Mouse (Mus musculus) urinary bladder, postnatal 4 days (tissue): ENCODE measurements around the gene Tmem87a.

Experiments
- DNase-seq, 2 experiments: peaks; one replicate each; pipeline ENCODE4 v3.0.0; 2021 to 2022; ENCODE audit warnings: low spot score in 2 of 2

The Tmem87a gene

DNA sequence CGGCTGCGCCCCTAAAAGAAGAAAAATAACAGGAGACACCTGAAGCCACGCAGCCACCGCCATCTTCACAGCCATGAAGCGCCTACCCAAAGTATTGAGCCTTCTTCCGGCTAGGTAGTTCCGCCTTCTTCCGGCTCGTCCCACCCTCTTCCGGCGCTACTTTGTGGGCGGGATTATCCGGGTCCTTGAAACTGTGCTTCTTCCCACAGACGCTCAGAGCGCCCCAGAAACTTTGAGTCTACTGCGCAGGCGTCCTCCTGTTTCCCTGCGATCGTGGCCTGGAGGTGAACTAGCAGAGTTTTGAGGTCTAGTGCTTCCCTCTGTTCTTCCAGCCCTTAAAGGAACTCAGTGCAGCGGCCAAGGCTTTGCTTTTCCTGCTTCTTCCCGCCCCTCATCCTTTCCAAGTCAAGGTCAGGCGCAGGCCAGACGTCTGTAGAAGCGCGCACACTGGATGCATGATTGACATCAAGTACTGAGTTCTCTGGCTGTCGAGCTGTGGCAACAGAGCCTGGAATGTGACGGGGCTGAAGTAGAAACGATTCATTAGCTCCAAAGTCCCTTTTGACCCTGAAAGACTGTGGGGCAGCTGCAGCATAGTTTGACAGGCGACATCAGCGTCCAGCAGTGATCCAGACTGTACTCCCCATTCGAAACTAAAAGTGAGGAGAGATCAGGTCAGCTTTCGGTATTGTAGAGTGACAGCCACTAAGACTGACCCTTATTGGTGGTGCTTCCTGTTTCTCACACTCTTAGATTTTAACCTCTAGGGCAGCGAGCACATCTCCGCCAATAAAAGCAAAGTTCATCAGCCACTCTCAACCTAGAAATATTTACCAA, at the start of gene Tmem87a:
Gene Tmem87a, minus strand, starts transcription at position 128 of the 837 bp plus-strand sequence.
- peak; percentile 89 to 93 for DNase-seq

DNA sequence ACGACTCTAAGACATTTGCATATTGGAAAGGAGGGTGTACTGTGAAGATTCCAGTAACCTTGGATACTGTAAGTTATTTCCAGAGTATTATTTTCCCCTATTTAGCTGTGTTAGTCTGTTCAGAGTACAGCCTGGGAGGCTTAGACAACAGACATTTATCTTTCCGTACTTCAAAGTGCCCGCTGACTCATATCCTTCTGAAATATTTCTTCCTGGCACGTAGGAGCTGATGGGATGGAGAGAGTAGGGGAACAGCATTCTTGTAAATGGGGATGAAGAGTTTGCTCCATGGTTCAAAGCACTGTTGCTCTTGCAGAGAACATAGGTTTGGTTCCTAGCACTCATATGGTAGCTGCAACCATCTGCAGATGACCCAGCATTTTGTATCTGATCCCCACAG, 48.7 kb upstream of the Tmem87a start:
- no peak for DNase-seq

DNA sequence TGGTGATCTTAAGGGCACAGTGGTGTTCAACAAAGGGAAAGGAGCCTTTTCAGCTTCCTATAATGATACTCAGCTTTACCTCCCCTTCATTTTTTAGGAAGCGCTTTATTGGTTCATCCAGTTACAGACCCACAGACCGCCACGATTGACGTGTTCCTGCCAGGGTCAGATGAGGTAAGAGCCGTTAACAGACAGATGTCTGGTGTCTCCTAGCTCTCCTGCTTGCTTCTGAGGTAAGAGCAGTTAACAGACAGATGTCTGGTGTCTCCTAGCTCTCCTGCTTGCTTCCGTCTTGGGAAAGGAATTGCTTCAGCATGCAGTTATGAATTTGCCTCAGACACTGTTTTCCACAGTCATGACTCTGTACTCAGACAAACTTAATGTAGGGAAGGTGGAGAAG, 46.8 kb upstream of the Tmem87a start:
- DNase-seq = no peak

DNA sequence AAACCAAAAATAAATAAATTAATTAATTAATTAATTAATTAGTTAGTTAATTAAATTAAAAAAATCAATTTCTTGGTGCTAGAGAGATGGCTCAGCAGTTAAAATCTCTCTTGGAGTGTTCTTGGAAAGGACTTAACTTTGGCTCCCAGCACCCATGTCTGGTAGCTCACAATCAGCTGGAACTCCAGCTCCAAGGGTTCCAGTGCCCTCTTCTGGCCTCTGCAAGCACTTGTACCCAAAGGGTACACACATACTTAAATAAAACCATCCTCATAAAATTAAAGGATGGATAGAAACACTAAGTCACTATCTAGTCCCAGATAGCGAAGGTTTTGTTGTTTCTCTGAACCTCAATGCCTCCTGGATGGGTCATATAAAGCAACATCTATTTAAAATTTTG, 43.4 kb upstream of the Tmem87a start:
- DNase-seq = no peak

DNA sequence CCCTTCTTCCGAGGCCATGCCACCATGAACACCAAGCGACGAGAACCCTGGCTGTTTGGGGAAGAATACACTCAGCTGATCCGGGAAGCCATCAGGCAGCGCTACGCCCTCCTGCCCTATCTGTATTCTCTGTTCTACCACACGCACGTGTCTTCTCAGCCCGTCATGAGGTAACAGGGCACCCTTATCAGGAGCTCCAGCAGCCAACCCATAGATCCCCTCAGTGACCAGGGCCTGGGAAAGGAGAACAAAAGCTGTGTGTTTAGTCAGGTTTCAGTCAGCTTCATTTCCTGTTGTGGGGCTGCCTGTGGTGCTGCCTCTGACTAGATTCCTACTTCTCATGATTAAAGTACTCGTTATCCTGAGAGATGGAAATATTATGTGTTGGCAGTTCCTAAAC, 42.5 kb upstream of the Tmem87a start:
- DNase-seq = no peak

DNA sequence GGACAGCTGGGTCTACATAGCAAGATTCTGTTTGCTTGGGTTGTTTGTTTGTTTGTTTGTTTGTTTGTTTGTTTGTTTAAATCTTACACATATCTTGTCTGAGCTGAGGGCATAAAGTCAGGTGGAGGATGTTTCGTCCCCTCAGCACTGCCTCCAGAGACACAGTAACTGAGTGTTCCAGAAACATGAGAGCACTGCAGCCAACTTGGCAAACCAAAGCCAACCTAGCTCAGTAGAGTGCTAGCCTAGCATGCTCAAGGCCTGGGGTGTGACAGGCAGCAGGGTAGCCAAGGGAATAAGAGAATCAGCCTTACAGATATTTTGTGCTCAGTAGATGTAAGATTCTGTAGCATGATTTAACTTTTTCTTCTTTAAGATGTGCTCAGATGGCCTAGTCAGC, 40.6 kb upstream of the Tmem87a start:
- no peak for DNase-seq

DNA sequence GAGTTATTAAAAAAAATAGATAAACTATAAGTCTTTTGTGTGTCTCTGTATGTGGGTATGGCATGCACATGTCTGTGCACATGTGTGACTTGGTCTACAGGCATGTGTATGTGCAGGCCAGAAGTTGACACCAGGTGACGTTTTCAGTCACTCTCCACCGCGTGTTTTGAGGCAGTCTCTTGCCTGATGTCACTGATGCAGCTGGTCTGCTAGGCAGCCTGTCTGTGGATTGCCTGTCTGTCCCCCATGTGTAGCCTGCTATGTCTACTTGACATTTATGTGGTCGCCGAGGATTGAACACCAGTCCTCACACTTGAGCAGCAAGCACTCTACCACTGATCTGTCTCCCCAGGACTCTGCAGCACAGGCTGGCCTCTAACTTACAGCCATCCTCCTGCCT, 20.5 kb upstream of the Tmem87a start:
- no peak for DNase-seq

DNA sequence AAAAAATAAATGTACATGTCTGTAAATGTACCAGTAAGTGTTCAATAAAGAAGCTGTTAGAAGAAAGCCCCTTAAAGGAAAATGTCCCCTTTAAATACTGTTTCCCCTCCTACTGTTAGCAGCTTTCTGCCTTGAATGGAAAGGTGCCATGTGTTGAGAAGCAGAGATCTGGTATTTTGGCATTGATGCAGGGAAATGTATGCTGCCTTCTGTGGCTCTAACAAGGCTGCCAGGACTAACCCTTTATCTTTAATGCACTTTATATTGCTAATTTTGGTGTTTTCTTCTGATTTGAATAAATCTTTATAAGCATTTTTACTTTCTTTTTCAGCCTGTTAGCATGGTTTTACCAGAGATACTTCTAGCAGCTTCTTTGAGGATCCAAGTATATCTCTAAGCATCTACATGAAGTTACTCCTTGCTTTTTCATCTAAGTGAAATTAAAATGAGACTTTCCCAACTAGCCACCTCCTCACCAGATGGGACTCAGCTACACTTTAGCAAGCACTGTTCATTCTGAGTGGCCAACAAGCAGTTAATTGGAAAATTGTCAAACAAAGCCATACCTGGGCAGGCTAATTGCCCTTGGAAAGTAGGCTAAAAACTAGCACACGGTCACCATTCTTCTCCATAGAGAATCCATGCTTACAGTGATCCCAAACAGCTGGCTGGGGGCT, 11.0 kb upstream of the Tmem87a start:
- DNase-seq = no peak

DNA sequence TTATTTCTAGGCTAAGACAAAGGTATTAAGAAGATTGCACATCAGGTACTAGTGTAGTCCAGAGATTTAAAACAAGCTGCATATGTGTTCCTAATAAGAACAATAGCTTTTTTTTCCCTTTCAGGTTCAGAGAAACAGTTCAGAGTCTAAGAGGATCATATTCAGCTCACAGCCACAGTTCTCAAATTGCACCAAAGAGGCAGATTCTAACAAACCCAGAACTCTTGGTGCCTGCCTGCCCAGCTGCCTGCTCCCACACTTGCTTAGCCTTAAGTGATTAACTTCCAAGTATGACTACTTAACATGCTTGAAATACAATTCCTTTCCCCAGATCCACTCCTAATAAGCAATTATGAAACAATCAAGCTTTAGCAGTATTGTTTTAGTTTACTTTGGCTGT, 10.2 kb upstream of the Tmem87a start:
- DNase-seq = no peak

DNA sequence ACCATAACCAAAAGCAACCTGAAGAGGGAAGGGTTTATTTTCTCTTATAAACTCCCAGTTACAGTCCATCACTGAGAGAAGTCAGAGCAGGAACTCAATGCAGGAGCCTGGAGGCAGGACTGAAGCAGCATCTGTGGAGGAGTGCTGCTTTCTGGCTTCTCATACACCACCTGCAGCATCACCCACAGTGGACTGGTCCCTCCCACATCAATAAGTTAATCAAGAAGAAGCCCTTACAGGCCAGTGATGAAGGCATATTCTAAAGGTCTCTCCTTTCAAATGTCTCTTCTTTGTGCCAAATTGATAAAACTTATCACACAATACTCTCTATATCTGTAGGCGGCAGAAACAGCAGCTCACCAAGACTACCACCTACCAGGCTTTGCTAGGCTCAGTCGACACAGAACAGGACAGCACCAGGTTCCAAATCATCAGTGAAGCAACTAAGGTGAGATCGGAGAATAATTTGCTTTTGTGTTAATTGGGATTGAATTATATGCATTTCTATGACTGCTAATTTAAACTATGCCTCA, 7.2 kb upstream of the Tmem87a start:
- no peak for DNase-seq

DNA sequence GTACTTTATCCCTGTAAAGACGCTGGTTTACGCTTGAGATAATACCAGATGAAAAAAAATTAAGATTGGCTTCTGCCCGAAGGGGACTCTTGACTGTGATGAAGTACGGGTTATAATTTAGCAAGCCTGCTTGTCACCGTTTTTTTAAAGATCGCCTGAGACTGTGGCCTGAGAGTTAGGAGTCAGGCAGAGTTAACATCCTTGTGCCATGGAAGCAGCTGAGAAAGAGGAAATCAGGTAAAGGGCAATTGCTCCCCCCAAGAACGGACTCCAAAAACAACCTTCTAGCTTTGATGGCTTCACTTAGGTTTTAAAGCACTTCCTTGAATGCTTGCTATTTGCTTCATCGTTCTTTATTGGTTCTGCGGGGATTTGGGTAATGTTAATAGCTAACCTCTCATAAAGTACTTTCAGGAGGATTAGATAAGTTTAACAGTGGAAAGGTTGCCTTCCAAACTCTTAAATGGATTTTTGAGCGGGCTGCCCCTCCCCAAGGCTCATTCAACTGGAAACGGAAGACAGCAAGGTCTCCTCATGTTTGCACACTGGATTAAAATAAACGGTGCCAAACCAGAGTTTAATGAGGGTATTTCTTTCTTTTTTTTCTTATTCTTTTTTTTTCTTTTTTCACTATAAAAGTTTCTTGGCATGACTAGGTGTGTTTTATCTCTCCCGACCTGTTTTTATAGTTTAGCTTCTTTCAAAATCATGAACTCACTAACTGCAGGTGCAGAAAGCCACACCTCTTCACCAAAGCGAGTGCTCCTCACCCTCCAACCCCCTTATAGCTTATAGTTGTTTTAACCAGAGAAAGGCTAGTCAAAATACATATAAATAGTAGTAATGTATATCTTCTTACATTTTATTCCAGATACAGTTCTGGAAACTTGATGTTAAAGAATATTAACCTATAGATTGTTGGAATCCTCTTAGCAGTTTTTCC, 1.2 kb upstream of the Tmem87a start:
- no peak for DNase-seq

DNA sequence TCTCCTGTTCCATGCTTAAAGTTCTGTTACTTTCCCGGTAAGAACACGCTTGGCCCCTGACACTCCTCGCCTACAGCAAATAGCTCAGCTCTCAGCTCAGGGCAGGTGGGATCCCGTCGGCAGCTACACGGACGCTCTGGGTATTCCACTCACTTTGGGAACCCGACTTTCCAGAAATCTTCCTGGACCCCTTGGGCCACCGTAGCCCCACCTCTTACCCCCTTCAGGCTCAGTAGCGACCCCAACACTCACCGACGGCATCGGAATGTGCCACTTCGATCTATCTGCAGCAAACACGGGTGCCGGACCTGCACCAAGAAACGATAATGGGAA, 294 bp downstream of the Tmem87a start, which contains the start of gene Ganc:
Gene Ganc, plus strand, starts transcription at position 244 of the 333 bp plus-strand sequence.
- no peak for DNase-seq

DNA sequence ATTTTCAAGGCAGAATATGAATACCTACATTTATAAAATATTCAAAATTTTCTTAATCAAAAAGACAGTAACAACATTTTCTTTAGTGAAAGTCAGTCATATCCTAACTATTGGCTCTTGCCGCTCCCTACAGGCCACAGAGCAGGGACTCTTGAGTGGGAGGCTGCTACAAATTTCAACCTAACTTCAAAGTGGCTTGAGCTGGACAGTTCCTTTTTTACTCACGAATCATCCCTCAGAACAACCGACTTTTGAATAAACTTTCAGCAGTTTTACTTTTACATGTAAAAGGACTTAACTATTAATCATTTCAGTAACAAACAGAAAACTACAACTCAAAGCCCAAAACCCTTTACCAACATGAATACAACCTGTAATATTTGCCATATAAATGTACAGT, 1.1 kb downstream of the Tmem87a start:
- DNase-seq = no peak

DNA sequence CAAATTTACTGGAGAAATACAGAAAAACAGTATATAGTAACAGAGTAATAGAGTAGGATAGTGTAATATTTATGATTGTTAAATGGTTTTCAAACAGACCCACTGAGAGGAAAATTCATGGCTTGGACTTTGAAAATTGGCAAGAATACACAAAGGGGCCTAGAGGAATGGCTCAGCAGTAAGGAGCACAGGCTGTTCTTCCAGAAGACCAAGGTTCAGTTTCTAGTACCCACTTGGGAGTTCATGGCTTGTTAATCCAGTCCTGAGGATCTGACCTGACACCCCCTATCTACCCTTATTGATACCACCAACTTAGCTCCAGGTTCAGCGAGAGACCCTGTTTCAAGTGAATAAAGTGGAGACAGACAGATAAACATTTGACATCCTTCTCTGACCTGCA, 6.0 kb downstream of the Tmem87a start:
- no peak for DNase-seq

DNA sequence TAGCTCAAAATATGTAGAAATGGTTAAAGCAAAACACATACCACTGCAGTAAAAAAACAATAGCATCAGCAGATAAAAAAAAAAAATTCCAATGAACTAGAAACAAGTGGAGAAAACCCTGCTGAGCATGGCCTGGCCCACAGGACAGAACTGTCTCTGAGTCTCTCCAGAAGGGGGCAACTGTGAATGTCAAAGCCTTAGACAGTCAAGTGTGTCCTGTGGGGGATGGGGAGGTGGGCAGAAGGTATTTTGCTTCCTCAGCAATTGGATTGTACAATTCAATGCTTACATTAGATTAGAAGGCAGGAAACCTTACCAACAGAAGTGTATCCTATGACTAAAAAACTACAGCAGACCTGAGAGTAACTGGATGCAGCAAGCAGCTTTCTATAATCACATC, 11.5 kb downstream of the Tmem87a start:
- DNase-seq = no peak

DNA sequence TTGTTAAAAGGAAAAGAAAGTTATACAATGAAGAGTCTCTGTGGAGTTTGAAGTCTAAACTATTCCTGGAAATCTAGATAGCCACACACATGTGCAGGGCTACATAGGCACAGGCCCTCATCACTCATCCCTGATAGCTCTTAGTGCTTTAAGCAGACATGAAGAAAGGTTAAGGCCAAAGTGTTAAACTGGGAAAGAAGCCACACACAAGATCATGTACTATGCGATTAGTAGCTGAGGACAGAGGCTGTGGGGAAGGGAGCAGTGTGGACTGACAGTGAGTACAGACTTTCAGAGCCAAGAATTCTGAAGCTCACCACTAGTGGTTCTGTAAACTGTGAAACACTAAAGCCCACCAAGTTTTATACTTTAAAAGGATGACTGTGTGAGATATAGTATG, 13.0 kb downstream of the Tmem87a start:
- DNase-seq = no peak

DNA sequence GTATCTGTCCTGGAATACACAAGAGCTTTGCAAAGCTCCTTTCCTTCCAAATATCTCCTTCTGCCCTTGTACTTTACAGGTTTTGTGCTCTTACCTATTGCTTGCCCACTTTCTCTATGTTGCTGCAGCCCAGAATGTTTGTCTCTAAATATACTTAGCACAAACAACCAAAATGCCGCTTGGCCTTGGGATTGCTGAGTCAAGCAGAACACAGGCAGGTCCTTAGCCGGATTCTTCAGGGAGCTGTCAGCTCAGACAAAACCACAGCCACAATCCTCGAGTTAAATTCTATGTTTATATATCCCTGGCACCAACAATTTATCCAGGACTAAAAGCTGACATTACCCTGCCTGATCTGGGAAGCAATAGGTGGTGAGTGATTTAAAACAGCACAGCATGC, 14.5 kb downstream of the Tmem87a start:
- no peak for DNase-seq

DNA sequence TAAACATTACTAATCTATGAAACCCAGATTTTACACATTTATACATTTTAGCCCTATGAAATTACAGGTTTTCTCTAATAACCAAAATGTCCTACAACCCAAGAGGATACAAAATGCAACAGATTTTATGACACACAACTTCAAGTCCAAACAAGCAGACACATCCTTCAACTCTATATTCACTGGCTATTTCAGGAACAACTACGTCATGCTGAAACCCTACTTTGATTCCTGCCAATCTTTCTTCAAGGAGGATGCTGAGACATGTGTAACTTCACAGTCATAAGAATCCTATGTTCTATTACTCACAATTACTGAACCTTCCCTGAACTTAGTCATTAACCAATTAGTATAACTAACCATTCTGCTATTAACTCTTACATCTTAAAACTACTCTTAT, 16.6 kb downstream of the Tmem87a start:
- no peak for DNase-seq

DNA sequence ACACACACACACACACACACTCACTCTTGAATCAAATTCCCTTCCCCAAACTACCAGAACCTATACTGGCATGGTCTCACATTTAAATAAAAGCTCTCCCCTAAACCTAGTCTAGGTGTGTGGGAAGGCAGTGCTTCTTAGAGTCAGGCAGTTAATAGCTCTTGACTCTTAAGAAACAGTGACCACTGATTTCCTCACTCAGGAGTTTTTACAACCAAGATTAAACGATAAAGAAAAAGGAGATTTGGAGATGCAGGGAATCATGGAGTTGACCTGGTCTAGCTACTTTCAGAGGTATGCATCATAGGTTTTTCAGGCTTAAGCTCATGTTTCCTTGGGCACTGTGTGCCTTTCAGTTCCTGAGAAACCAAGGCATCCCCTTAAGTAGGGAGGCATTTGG, 17.6 kb downstream of the Tmem87a start:
- no peak for DNase-seq

DNA sequence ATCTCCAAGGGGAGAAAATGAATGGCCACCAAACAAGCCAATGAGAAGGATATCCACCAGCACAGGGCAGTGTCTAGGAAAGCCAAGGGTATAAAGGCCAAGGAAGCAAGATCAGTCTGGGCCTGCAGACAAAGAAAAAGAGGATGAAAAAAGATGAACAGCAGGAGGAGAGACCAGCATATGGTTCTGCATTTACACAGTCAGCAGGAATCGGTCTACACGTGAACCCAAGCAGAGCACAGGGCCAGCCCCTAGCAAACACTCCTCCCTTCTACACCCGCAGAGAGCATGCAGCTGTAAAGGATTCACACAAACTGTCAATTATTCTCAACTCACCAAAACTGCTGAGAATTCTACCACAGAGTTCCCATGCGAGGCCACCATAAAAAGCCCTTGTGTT, 30.1 kb downstream of the Tmem87a start:
- no peak for DNase-seq

DNA sequence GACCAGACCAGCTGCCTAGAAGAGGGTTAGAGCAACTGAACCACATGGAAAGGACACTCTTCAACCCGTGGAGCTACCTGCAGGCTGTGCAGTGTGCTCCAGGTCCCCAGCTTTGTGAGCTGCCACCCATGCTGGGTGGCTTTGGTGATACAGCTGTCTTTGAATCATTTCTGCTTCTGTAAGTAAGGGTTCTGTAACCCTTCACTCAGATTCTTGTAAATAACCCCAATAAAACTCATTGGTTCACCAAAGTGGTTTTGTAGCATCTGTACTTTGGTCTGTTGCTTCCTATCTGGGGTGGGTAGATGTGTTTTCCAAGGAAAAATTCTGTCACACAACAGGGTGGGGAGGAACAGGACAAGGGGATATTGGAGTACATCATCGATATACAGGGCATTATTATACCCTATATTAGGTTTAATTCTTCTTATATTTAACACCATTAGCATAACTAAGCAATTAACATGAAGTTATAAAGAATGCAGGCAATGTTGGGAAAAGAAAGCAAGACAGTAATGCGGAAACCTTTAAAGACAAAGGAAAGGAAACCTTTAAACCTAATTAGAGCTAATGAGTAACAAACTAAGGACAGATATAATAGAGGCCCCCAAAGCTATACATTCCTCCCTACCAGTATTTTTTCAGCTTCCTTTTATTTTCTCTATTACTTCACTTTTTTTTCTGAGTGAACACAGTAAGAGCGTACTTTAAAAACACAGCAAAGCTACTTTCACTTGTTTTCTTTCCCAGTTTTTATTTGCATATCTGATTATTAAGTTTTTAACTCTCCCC, 36.3 kb downstream of the Tmem87a start:
- DNase-seq = no peak
